Mouse (Mus musculus): ENCODE results near the gene AC131692.1.
"Not testable (repeated sequence)": the region's sequence is repeated elsewhere in the genome, so short reads cannot be mapped to it uniquely, and the experiment has no call there.

DNA sequence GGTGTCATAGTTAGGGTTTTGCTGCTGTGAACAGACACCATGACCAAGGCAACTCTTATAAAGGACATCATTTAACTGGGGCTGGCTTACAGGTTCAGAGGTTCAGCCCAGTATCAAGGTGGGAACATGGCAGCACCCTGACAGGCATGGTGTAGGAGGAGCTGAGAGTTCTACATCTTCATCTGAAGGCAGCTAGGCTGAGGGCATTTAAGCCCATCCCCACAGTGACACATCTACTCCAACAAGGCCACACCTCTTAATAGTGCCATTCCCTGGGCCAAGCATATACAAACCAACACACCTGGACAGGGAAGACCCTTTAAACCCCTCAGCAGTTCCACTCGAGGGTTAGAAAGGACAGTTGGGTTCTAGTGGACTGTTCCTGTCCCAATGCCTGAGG lies 39.0 kb downstream of the AC131692.1 start:
- TF ChIP-seq POLR2A (IDR thresholded peaks at IDR 0.05; ENCODE audit: borderline replicate concordance, low read depth, low read length); CTCF (IDR thresholded peaks at IDR 0.05; ENCODE audit: low read depth, low read length): not testable (repeated sequence)

Data from bone marrow macrophage, adult 2 months (primary cell).